8 mouse cellular contexts compared by ENCODE assay signal in the genomic region with DNA sequence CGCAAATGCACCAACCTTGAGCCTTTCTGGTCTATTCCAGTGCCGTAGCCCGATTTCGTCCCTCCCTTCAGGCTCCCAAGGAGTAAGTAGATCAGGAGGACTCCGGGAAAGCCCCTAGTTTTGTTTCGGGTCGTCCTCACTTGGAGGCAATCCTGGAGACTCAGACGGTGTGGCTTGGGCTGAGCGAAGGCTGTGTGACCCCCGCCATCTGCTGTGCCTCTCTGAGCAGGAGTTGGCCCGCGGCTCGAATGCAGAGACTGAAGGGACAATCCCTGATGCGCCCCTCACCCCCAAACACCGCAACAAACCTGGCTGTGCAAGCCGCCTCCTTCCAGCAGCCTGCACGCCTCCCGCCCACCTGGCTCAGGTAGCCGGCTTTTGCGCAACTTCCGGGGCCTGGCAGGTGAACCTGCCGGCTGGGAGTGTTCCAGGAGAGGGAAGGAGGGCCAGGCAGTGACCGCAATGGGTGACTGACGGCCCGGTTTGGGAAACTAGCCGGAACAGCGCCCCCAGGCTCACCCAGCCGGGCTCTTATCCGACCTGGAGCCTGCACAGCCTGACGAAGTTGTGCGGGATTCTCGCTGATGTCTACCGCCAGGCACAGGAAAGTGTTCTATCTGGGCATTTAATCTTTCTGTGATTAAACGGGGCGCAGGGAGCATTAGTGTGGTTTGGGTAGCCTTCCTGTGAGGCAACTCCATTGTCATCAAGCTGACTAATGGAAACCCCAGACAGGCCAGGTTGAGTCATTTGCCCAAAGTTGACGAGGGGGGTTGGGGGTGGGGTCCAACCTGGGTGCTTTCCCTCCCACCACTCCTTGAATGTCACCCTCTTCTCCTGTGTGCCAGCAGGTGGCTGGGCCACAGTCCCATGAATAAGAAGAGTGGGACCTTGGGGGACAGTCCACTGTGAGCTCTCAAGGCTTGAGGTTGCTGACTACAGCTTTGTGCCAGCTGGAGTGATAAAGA. TPM values are rescaled to one million over a fixed set of nuclear protein-coding genes. Genes with fewer than 3 reads are reported as not detected.
DNase-seq lines count a peak whose midpoint lies in the region; ATAC-seq and TF ChIP-seq lines count a peak whose summit lies in the region.

No protein-coding gene starts in this region.

- 0 out of 2 replicates have a peak, but pooled peaks have one; percentile 20 for TF ChIP-seq CTCF in layer of hippocampus, adult 2 months (conservative IDR thresholded peaks at IDR 0.05)
- TF ChIP-seq CTCF in liver, embryonic 14.5 days (IDR thresholded peaks at IDR 0.05; ENCODE audit: low read depth), result peak; percentile 29; the same call in 1 of the 2 replicates

- TF ChIP-seq EP300 in liver, embryonic 14.5 days (IDR thresholded peaks at IDR 0.05; ENCODE audit: low read depth), result no peak

- no peaks in the 10 kb centered on the region for H3K36me3 ChIP-seq in hindbrain, embryonic 16.5 days (ENCODE audit: control insufficient read depth, insufficient read depth, low read length)
- H3K36me3 ChIP-seq in liver, embryonic 14.5 days (replicated peaks; ENCODE audit: control insufficient read depth, insufficient read depth, low read depth), result peaks cover 3% of the 10 kb centered on the region; the same call in 1 of the 2 replicates
- H3K36me3 ChIP-seq in neural tube, embryonic 12.5 days, result peaks cover 12% of the 10 kb centered on the region; the same call in 1 of the 2 replicates

- no peak overlapping the region for H3K27ac ChIP-seq in layer of hippocampus, adult 2 months
- H3K27ac ChIP-seq in hindbrain, embryonic 16.5 days (ENCODE audit: low read depth, low read length), result no peak overlapping the region; the same call in 1 of the 2 replicates
- no peak overlapping the region for H3K27ac ChIP-seq in liver, embryonic 14.5 days
- H3K27ac ChIP-seq in neural tube, embryonic 12.5 days, result peak overlapping the region; percentile 66

- WGBS in hindbrain, embryonic 16.5 days, result 6% methylated on average over 36 of the region's 36 CpGs
- 2% methylated on average over 36 of the region's 36 CpGs for WGBS in liver, embryonic 14.5 days (ENCODE audit: insufficient replicate concordance)
- WGBS in neural tube, embryonic 12.5 days, result 5% methylated on average over 36 of the region's 36 CpGs

- H3K4me2 ChIP-seq in hindbrain, embryonic 16.5 days (ENCODE audit: low read length), result peak overlapping the region; percentile 65
- H3K4me2 ChIP-seq in liver, embryonic 14.5 days (ENCODE audit: low read depth), result peak overlapping the region; percentile 49
- H3K4me2 ChIP-seq in neural tube, embryonic 12.5 days (replicated peaks), result peak overlapping the region; percentile 61

- H3K4me1 ChIP-seq in hindbrain, embryonic 16.5 days (ENCODE audit: control insufficient read depth, insufficient read depth, low read depth, low read length), result peaks cover 56% of the 10 kb centered on the region
- H3K4me1 ChIP-seq in liver, embryonic 14.5 days (replicated peaks; ENCODE audit: control insufficient read depth in 2 of 2, insufficient read depth in 2 of 2, low read length in 1 of 2), result peaks cover 0 to 21% of the 10 kb centered on the region in 2 experiments; a peak in 2 of 4 replicates
- peaks cover 72% of the 10 kb centered on the region for H3K4me1 ChIP-seq in neural tube, embryonic 12.5 days

- no peak for ATAC-seq in hindbrain, embryonic 16.5 days
- ATAC-seq in liver, embryonic 14.5 days (ENCODE audit: insufficient read depth), result no peak
- no peak; the same call in 1 of the 2 replicates for ATAC-seq in neural tube, embryonic 12.5 days (ENCODE audit: low FRiP score, low read depth)

- no peaks in the 10 kb centered on the region for H3K9me3 ChIP-seq in hindbrain, embryonic 16.5 days (ENCODE audit: control insufficient read depth, low read length)
- no peaks in the 10 kb centered on the region for H3K9me3 ChIP-seq in liver, embryonic 14.5 days (ENCODE audit: control insufficient read depth, low read length)
- no peaks in the 10 kb centered on the region for H3K9me3 ChIP-seq in neural tube, embryonic 12.5 days

- no peaks in the 10 kb centered on the region; the same call in 1 of the 2 replicates for H3K27me3 ChIP-seq in hindbrain, embryonic 16.5 days (replicated peaks; ENCODE audit: control insufficient read depth, insufficient read depth, low read length)
- peaks cover 23% of the 10 kb centered on the region for H3K27me3 ChIP-seq in liver, embryonic 14.5 days (ENCODE audit: control insufficient read depth, insufficient read depth, low read length)
- no peaks in the 10 kb centered on the region; the same call in 1 of the 2 replicates for H3K27me3 ChIP-seq in neural tube, embryonic 12.5 days (replicated peaks)

- H3K9ac ChIP-seq in hindbrain, embryonic 16.5 days (ENCODE audit: low read depth, low read length), result peak overlapping the region; percentile 55
- H3K9ac ChIP-seq in liver, embryonic 14.5 days (replicated peaks), result no peak overlapping the region
- H3K9ac ChIP-seq in neural tube, embryonic 12.5 days, result peak overlapping the region; percentile 51

- no peak for DNase-seq in layer of hippocampus, adult 2 months (ENCODE audit: low spot score in 2 of 2)
- DNase-seq in layer of hippocampus, postnatal 25 days (ENCODE audit: extremely low spot score in 1 of 2, low spot score in 1 of 2), result no peak
- DNase-seq in cerebellum, postnatal 36 days, result peak; percentile 31 to 50
- no peak for DNase-seq in liver, embryonic 14.5 days (ENCODE audit: low read depth in 3 of 3, low spot score in 3 of 3)
- DNase-seq in gastrocnemius, adult 8-10 months (ENCODE audit: low spot score in 2 of 2), result no peak
- DNase-seq in right cerebral cortex, adult 18-20 months, result no peak

- peak overlapping the region; percentile 32; the same call in 1 of the 2 replicates for H3K4me3 ChIP-seq in layer of hippocampus, adult 2 months
- H3K4me3 ChIP-seq in hindbrain, embryonic 16.5 days (ENCODE audit: low read length), result peak overlapping the region; percentile 41
- peak overlapping the region in 1 of 2 experiments; percentile 13; a peak in 2 of 4 replicates for H3K4me3 ChIP-seq in liver, embryonic 14.5 days (ENCODE audit: insufficient read depth in 1 of 2, low read depth in 2 of 2, low read length in 2 of 2)
- peak overlapping the region; percentile 27 for H3K4me3 ChIP-seq in neural tube, embryonic 12.5 days

RNA-seq across cellular contexts. Expression of gene Fam110a, which starts 6.1 kb away (rescaled TPM):
- total RNA-seq in layer of hippocampus, adult 2 months (2021), result 1 to 10 TPM; 7.8 to 8.0 TPM
- 1 to 10 TPM; 7.7 to 8.5 TPM for total RNA-seq in layer of hippocampus, postnatal 25 days (2021)
- polyA plus RNA-seq in hindbrain, embryonic 16.5 days (2015; fragmentation: Nextera tagmentation; extraction: Ambion mirVana), result 43.4 and 45.9 TPM in 2 replicates
- polyA plus RNA-seq in liver, embryonic 14.5 days (2012; rRNA removed), result 5.1 and 5.6 TPM in 2 replicates
- polyA plus RNA-seq in liver, embryonic 14.5 days (2014; fragmentation: Nextera tagmentation; extraction: Ambion mirVana), result 6.8 and 8.1 TPM in 2 replicates
- 91.5 and 94.3 TPM in 2 replicates for polyA plus RNA-seq in neural tube, embryonic 12.5 days (2016; fragmentation: Nextera tagmentation; extraction: Ambion mirVana)
- 1 to 10 TPM; 1.3 to 1.5 (median 1.4) TPM for total RNA-seq in gastrocnemius, adult 8-10 months (2022)

RNA-seq across cellular contexts. Expression of gene Slc52a3, which starts 22.4 kb away (rescaled TPM):
- total RNA-seq in layer of hippocampus, adult 2 months (2021), result 1 to 10 TPM; 2.8 to 2.9 TPM
- total RNA-seq in layer of hippocampus, postnatal 25 days (2021), result 1 to 10 TPM; 2.6 TPM
- polyA plus RNA-seq in hindbrain, embryonic 16.5 days (2015; fragmentation: Nextera tagmentation; extraction: Ambion mirVana), result 1.8 and 2.3 TPM in 2 replicates
- 0.73 and 0.97 TPM in 2 replicates for polyA plus RNA-seq in liver, embryonic 14.5 days (2012; rRNA removed)
- polyA plus RNA-seq in liver, embryonic 14.5 days (2014; fragmentation: Nextera tagmentation; extraction: Ambion mirVana), result 0.74 and 1.1 TPM in 2 replicates
- polyA plus RNA-seq in neural tube, embryonic 12.5 days (2016; fragmentation: Nextera tagmentation; extraction: Ambion mirVana), result 1.1 and 1.3 TPM in 2 replicates
- total RNA-seq in gastrocnemius, adult 8-10 months (2022), result under 1 TPM; 0.31 to 0.72 (median 0.57) TPM

Comparison
In these comparisons a context has a peak if more than half of its experiments do, and no peak if none do; other contexts are left out.
1. DNase-seq: peak in cerebellum, postnatal 36 days (2 of 2); none in layer of hippocampus, adult 2 months (0 of 2), layer of hippocampus, postnatal 25 days (0 of 2), liver, embryonic 14.5 days (0 of 3), gastrocnemius, adult 8-10 months (0 of 2) and right cerebral cortex, adult 18-20 months (single experiment).
2. Peak in every context shown above with its lines, with median percentiles within 50 percentile points of each other: H3K4me2 ChIP-seq.